Mouse (Mus musculus) olfactory bulb, adult 2 months (tissue): ENCODE results near the gene Eif6.

Experiments used
- CTCF ChIP-seq: fragments of 200-500 bp; IDR thresholded peaks from 2 replicates; pipeline ENCODE4 v1.5.1; 2012; ENCODE audit warnings: low read depth, mild to moderate bottlenecking, low read length, moderate library complexity; ENCODE audit not compliant: insufficient read depth
- POLR2A ChIP-seq: fragments of 200-500 bp; IDR thresholded peaks from 2 replicates; pipeline ENCODE4 v1.6.1; 2012; ENCODE audit warnings: mild to moderate bottlenecking, low read depth, low read length, moderate library complexity; ENCODE audit not compliant: insufficient read depth

- no peak for TF ChIP-seq POLR2A
- no peak for TF ChIP-seq CTCF
Measured at GRCm38 (mm10) chr2:155779506-155779905, 47.2 kb downstream of the Eif6 start.
